Mouse (Mus musculus) adrenal gland, postnatal 0 days (tissue): Measurements from ENCODE around the gene Ephb4. TPM values are rescaled to one million over a fixed set of nuclear protein-coding genes. Genes with fewer than 3 reads are reported as not detected.

Experiments
- polyA plus RNA-seq: library from polyadenylated mRNA; unstranded; fragments of >200 nt; fragmentation: Nextera tagmentation; extraction: Ambion mirVana; gene quantifications from 2 replicates; pipeline ENCODE4 v1.2.1, GENCODE M21; 2015

The Ephb4 gene
- polyA plus RNA-seq = 21.9 and 24.9 TPM in 2 replicates

DNA sequence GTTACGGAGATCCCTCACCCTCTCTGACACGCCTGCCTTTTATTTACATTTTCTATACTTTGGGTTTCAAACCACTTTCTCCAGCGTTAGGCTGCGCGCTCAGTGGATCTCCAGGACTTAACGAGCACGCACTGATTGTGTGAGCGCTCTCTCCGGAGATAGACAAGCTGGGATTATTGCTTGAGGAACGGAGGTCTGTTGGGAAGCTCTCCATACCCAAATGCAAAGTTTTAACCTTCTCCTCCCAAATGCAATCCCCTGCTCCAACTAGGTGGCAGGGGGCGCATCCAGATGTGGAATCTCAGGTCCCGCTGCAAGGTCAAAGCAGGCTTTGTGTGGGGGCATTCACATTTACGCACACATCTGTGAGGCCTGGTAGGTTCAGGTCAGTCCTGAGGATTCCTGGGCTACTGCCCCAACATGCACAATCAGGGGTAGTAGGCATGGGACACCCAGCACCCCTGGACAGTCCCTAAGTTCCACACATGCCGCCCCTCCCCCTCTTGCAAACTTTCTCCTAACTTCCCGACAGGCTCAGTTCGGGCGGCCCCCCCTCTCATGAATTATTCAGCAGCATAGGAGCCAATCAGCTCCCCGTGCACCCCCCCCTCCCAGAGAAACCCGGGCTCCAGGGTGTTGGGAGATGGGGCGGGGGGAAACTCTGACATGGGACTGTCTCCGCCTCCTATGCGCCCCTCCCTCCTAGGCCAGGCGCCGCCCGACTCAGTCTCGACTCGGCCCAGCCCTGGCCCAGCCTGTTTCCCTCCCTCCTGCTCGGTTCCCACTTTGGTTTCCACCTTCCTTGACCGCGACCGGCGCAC, at the start of gene Ephb4:
TSS of gene Ephb4 (plus strand) at position 726 of the 821 bp plus-strand sequence.

DNA sequence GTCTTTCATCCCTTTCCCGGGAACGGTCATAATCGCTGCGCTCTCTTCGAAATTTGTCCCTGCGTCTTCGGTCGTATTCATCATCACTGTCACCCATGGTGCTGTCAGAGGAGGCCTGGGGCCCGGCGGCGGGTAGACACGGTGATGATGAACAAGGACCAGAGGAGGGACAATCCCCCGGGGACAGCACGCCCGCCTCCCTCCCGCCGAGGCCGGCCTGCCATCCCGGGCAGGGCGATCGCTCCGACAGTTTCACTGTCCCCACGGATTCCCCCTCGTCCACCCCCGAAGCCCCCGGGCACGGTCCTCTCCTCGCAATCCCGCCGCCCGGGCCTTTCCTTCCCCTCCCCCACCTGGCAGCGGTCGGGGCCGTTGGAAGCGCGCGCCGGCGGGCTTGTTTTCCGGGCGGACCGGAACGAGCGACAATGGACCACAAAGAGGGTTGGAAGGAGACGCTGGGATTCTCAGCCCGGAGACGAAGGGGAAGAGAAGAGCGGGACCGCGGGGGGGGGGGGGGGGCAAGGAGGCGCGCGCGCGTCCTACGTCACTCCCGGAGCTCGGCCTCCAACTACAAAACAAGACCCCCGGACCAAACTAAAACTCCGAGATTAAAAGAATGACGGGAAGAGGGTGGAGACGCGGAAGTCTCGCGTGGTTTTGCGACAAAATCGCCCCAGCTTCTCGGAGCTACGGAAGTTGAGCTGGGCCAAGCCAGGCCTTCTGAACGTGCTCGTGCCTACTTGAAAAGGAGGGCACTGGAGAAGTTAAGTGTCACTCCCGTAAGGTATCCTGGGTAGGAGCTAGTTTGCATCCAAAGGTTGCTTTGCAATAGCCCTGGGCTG, 42.6 kb upstream of the Ephb4 start, which contains the start of gene Srrt:
TSS of gene Srrt (minus strand) at position 604 of the 842 bp plus-strand sequence.

DNA sequence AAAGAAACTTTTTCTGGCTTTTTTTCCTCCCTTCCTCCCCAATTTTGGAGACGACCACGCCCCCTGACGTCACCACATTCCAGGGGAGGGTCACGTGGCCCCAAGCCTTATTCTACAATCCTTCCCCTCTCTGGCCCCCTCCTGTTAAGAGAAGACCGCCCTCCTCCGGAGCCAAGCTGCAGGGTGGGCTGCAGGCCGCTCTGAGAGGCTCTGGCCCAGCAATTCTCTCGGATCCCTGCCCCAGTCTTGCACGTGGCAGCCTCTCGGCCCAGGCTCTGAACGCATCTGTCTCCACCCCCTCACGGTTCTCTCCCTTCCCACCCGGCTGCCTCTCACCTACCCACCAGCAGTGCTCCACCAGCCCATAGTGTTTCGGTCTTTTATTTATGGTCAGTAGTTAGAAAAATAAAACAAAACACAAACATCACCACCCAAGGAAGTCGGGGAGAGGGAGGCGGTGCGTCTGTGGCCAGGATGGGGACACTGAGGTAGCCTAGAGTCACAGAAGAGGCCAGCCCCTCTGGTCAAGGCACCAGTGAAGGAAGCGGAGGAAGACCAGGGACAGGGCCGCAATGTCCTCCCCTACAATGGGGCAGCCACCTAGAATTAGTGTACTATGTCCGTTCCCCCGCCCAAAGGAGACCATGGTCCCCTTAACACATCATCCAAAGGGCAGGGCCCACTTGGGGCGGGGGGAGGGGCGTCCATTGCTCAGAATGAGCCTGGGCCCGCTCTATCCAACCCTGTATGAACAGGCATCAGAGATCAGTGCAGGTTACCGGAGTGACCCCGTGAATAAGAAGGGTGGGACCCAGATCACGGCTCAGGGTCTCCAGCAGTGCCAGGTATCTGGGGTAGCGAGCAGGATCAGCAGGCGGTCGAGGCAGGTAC, 35.5 kb upstream of the Ephb4 start, which contains the start of gene Trip6:
TSS of gene Trip6 (minus strand) at position 212 of the 891 bp plus-strand sequence.

GRCm38 (mm10) chr5:137333512-137334174, 16.3 kb upstream of the Ephb4 start, which contains the start of gene Slc12a9:
TSS of gene Slc12a9 (minus strand) at chr5:137333597.

Other genes starting within 250 kb of the Ephb4 start
- gene Trim56, start 233.9 kb upstream of the Ephb4 start, polyA plus RNA-seq = 9.2 and 12.6 TPM in 2 replicates
- gene Muc3, start 200.8 kb upstream of the Ephb4 start, polyA plus RNA-seq = not detected in 2 replicates
- gene Muc3a, start 137.7 kb upstream of the Ephb4 start, polyA plus RNA-seq = 0.14 and 0.21 TPM in 2 replicates
- gene Ache, start 62.6 kb upstream of the Ephb4 start, polyA plus RNA-seq = 14.4 and 46.3 TPM in 2 replicates
- gene Ufsp1, start 55.5 kb upstream of the Ephb4 start, polyA plus RNA-seq = 12.2 and 13.2 TPM in 2 replicates
- gene Srrt, start 42.4 kb upstream of the Ephb4 start, polyA plus RNA-seq = 34.8 and 46.7 TPM in 2 replicates
- gene Trip6, start 35.7 kb upstream of the Ephb4 start, polyA plus RNA-seq = 45.2 and 45.4 TPM in 2 replicates
- gene Slc12a9, start 16.5 kb upstream of the Ephb4 start, polyA plus RNA-seq = 7.2 and 11.1 TPM in 2 replicates
- 0.07 and 0.11 TPM in 2 replicates for gene Zan, start 127.0 kb downstream of the Ephb4 start, polyA plus RNA-seq
- 37.0 and 47.6 TPM in 2 replicates for gene Pop7, start 152.4 kb downstream of the Ephb4 start, polyA plus RNA-seq
- gene Gigyf1, start 168.4 kb downstream of the Ephb4 start, polyA plus RNA-seq = 7.4 and 11.0 TPM in 2 replicates
- not detected in 2 replicates for gene Epo, start 183.1 kb downstream of the Ephb4 start, polyA plus RNA-seq
- 376 and 471 TPM in 2 replicates for gene Gnb2, start 183.4 kb downstream of the Ephb4 start, polyA plus RNA-seq
- gene Actl6b, start 203.4 kb downstream of the Ephb4 start, polyA plus RNA-seq = 12.9 and 24.4 TPM in 2 replicates
- 5.8 and 6.5 TPM in 2 replicates for gene Tfr2, start 219.7 kb downstream of the Ephb4 start, polyA plus RNA-seq